Mouse (Mus musculus) olfactory bulb, adult 2 months (tissue): ENCODE data around the gene Cldn18.

Experiments
- CTCF ChIP-seq: fragments of 200-500 bp; IDR thresholded peaks from 2 replicates; pipeline ENCODE4 v1.5.1; 2012; ENCODE audit warnings: low read depth, mild to moderate bottlenecking, low read length, moderate library complexity; ENCODE audit not compliant: insufficient read depth
- POLR2A ChIP-seq: fragments of 200-500 bp; IDR thresholded peaks from 2 replicates; pipeline ENCODE4 v1.6.1; 2012; ENCODE audit warnings: mild to moderate bottlenecking, low read depth, low read length, moderate library complexity; ENCODE audit not compliant: insufficient read depth

DNA sequence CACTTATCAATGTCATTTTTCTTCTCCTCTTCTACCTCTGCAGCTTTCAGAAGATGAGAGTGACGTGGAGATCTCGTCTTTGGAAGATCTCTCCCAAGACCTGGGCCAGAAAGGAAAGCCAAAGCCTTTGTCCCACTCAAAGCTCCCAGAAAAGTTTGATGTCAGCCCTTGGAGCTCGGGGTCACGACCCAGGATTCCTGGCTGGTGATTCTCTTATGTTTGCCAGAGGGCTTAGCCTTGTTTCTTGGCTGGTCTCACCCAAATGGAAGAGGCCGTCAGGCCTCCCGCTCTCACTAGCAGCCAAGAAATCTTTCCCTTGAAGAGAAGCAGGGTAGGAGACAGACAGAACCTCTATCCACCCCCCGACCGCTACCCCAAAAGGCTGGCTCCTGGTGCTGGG is 49.5 kb downstream of the Cldn18 start:
- TF ChIP-seq CTCF (no peak), POLR2A (no peak)
